Mouse (Mus musculus) stomach, embryonic 16.5 days (tissue): ENCODE results near the gene Iqcf4. TPM values are rescaled to one million over a fixed set of nuclear protein-coding genes. Genes with fewer than 3 reads are reported as not detected.

Experiments used
- ATAC-seq: fragments of 200-750 bp; cut with Nextera tagmentation; 2 replicates; pipeline ENCODE4 v1.8.0; 2017; ENCODE audit warnings: moderate number of reproducible peaks, moderate TSS enrichment; ENCODE audit not compliant: insufficient read depth, low FRiP score
- H3K27ac ChIP-seq: fragments of 300-500 bp; sonication (generic); 2 replicates; pipeline ENCODE4 v1.5.1; 2014; ENCODE audit warnings: low read length
- H3K27me3 ChIP-seq: fragments of 300-500 bp; sonication (generic); 2 replicates; pipeline ENCODE4 v1.6.1; 2014; ENCODE audit warnings: low read length, control low read depth, mixed read lengths; ENCODE audit not compliant: control insufficient read depth, insufficient read depth
- H3K36me3 ChIP-seq: fragments of 300-500 bp; sonication (generic); 2 replicates; pipeline ENCODE4 v1.6.1; 2014; ENCODE audit warnings: low read length; ENCODE audit not compliant: control insufficient read depth, insufficient read depth
- H3K4me1 ChIP-seq: fragments of 300-500 bp; sonication (generic); 2 replicates; pipeline ENCODE4 v1.6.1; 2014; ENCODE audit warnings: low read length, control low read depth, mixed read lengths; ENCODE audit not compliant: control insufficient read depth, insufficient read depth
- H3K4me2 ChIP-seq: fragments of 300-500 bp; sonication (generic); 2 replicates; pipeline ENCODE4 v1.6.1; 2014; ENCODE audit warnings: low read depth, low read length, mixed read lengths
- H3K4me3 ChIP-seq: fragments of 300-500 bp; sonication (generic); replicated peaks from 2 replicates; pipeline ENCODE4 v1.5.1; 2014; ENCODE audit warnings: mild to moderate bottlenecking, low read length
- H3K9ac ChIP-seq: fragments of 300-500 bp; sonication (generic); 2 replicates; pipeline ENCODE4 v1.6.1; 2014; ENCODE audit warnings: low read length
- H3K9me3 ChIP-seq: fragments of 300-500 bp; sonication (generic); replicated peaks from 2 replicates; pipeline ENCODE4 v1.6.1; 2016; ENCODE audit warnings: low read length, control low read depth; ENCODE audit not compliant: control insufficient read depth
- WGBS: fragments of 180-500 bp; shearing (Covaris S2); extraction: QIAGEN DNeasy Blood & Tissue Kit; methylation state at CpG from one replicate; pipeline ENCODE4 v1.1.7; 2014; 5-methylcytosine and 5-hydroxymethylcytosine counted together
- polyA plus RNA-seq: library from polyadenylated mRNA; unstranded; fragments of >200 nt; fragmentation: Nextera tagmentation; extraction: Ambion mirVana; gene quantifications from 2 replicates; pipeline ENCODE4 v1.2.1, GENCODE M21; 2015

Gene Iqcf4
- polyA plus RNA-seq, 1 experiment from 2014 or later, result not detected

DNA sequence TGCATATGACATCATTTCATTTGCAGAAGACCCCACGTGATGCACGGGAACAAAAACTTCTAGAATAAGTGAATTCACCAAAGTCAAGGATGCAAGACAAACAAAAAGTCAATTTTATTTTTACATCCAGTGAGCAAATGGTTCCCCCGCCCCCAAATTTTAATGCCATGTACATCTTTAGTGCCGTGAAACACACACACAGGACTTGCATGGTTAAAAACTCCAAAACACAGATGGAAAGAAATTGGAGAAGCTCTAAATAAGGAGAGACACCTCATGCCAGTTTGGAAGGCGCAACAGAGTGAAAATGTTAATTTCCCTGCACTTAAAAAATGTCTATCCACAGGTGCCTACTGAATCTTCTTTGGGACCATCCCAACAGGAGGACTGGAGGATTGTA, 21.4 kb upstream of the Iqcf4 start:
- WGBS, result 90% methylated on average over 5 of the region's 5 CpGs
- H3K4me3 ChIP-seq, result no peak overlapping the region
- ATAC-seq, result no peak
- H3K9me3 ChIP-seq, result no peaks in the 10 kb centered on the region
- no peaks in the 10 kb centered on the region for H3K4me1 ChIP-seq
- H3K9ac ChIP-seq, result no peak overlapping the region
- H3K27ac ChIP-seq, result no peak overlapping the region
- no peak overlapping the region for H3K4me2 ChIP-seq
- no peaks in the 10 kb centered on the region for H3K27me3 ChIP-seq
- H3K36me3 ChIP-seq, result no peaks in the 10 kb centered on the region

- H3K4me3 ChIP-seq, result no peak overlapping the region
- H3K4me1 ChIP-seq, result no peaks in the 10 kb centered on the region
- H3K27me3 ChIP-seq, result no peaks in the 10 kb centered on the region
- no peak for ATAC-seq
- H3K27ac ChIP-seq, result no peak overlapping the region
- 63% methylated on average over 1 of the region's 1 CpGs for WGBS
- no peaks in the 10 kb centered on the region for H3K36me3 ChIP-seq
- H3K9me3 ChIP-seq, result no peaks in the 10 kb centered on the region
- H3K9ac ChIP-seq, result no peak overlapping the region
- no peak overlapping the region for H3K4me2 ChIP-seq
Measured at GRCm38 (mm10) chr9:106582552-106582951, 11.8 kb upstream of the Iqcf4 start.

DNA sequence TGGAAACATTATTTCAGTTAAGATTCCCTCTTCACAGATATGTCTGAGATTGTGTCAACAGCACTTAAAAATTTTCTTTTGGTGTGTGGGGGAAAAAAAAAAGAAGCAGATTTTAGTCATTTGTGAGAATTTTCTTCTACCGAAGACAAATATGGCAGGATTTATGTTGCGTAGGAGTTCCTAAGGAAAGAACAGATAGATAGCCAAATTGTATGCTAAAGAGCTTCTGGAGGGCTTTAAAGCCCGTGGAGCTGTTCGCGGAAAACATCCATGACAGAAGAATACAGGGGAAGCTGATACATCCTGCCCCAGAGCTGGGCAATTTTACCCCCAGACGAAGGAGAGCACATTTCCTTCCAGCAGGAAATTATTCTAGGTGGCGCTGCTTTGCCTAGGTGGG, 9.2 kb upstream of the Iqcf4 start:
- no peak overlapping the region for H3K9ac ChIP-seq
- WGBS, result 70% methylated on average over 7 of the region's 7 CpGs
- H3K4me1 ChIP-seq, result no peaks in the 10 kb centered on the region
- no peaks in the 10 kb centered on the region for H3K9me3 ChIP-seq
- H3K27me3 ChIP-seq, result no peaks in the 10 kb centered on the region
- no peak overlapping the region for H3K4me3 ChIP-seq
- H3K27ac ChIP-seq, result no peak overlapping the region
- no peaks in the 10 kb centered on the region for H3K36me3 ChIP-seq
- no peak for ATAC-seq
- no peak overlapping the region for H3K4me2 ChIP-seq

DNA sequence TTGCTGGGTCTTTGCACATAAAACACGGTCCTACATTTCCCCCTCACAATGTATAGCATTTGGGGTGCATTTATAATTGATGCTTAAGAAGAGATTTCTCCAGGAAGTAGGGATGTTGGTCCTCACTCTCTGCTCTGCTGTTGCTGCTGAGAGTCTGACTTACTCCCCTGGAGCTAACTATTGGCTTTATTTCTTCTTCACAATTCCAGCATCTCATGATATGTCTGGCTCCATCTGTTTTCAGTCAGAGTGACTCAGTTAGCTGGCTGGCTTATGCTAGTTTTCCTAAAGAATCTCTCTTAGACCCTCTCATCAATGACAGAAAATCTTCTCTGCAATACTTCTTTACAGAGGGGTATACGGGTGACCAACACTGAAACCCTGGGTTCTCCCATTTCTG, 5.3 kb upstream of the Iqcf4 start:
- WGBS, result 73% methylated on average over 2 of the region's 2 CpGs
- Histone ChIP-seq H3K4me1 (no peaks in the 10 kb centered on the region), H3K27me3 (no peaks in the 10 kb centered on the region), H3K9me3 (no peaks in the 10 kb centered on the region), H3K36me3 (no peaks in the 10 kb centered on the region), H3K27ac (no peak overlapping the region), H3K9ac (no peak overlapping the region), H3K4me3 (no peak overlapping the region), H3K4me2 (no peak overlapping the region)
- ATAC-seq, result no peak

DNA sequence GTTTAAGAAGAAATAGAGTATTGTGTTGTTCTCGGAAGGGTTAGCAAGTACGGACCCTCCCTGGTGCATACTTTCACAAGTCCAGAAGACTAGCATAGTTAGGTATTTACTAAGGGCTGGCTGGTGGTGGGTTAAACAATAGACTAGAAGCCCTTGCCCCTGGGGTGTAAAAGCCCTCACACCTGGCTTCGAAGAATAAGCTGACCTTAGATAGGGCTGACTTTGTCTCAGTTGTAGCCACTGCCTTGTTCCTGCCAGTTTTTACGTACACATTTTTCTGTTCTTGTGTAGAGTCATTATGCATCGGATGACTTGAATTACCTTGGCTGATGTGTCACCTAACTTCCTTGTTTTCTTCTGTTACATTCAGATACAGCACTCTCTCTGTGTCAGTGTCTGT, 2.6 kb upstream of the Iqcf4 start:
- H3K4me2 ChIP-seq, result no peak overlapping the region
- H3K9ac ChIP-seq, result no peak overlapping the region
- H3K4me3 ChIP-seq, result no peak overlapping the region
- no peaks in the 10 kb centered on the region for H3K36me3 ChIP-seq
- no peaks in the 10 kb centered on the region for H3K9me3 ChIP-seq
- no peak for ATAC-seq
- 84% methylated on average over 5 of the region's 5 CpGs for WGBS
- H3K27ac ChIP-seq, result no peak overlapping the region
- no peaks in the 10 kb centered on the region for H3K27me3 ChIP-seq
- H3K4me1 ChIP-seq, result no peaks in the 10 kb centered on the region

GRCm38 (mm10) chr9:106572186-106572585, 1.4 kb upstream of the Iqcf4 start:
- Histone ChIP-seq H3K9ac (no peak overlapping the region), H3K4me1 (no peaks in the 10 kb centered on the region), H3K27ac (no peak overlapping the region), H3K27me3 (no peaks in the 10 kb centered on the region), H3K36me3 (no peaks in the 10 kb centered on the region), H3K4me2 (no peak overlapping the region), H3K4me3 (no peak overlapping the region), H3K9me3 (no peaks in the 10 kb centered on the region)
- ATAC-seq, result no peak
- WGBS, result 70% methylated on average over 2 of the region's 2 CpGs

DNA sequence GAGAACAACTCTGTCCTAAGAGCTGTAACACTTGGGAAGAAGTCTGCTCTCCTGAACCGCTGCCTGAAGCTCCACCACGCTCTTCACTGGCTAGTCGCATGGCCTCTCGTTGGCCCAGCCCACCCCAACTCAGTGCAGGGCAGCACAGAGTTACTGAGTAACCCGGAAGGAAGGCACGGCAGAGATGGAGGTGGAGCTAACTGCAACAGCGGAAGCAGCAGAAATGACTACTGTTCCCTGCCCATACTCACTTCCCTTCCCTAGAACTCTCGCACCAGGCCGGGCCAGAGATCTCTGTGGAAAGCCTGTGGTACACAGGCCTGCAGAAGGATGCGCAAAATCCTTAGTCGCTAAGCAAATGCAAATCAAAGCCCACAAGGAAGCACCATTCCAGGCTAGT, 4.4 kb downstream of the Iqcf4 start:
- no peaks in the 10 kb centered on the region for H3K27me3 ChIP-seq

DNA sequence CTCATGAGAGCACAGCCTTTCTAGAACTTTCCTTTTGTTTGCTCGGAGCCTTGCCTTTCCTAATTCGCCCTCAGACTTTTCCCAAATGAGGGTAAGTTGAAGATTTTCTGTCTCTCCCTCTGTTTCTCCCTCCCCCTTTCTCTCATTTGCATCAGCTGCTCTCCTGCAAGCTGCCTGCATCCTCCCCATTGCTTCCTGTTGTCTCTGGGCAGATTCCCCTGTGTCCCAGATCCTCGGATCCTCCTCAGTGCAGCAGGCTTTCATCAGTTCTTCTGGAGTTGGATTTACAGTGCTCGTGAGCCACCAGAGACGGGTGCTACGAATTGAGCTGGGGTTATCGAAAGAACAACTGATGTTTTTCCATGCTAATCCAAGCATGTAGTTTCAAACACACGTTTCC, 6.8 kb downstream of the Iqcf4 start:
- Histone ChIP-seq H3K36me3 (no peaks in the 10 kb centered on the region), H3K9ac (no peak overlapping the region), H3K4me2 (no peak overlapping the region), H3K27ac (no peak overlapping the region), H3K9me3 (no peaks in the 10 kb centered on the region), H3K4me3 (no peak overlapping the region), H3K27me3 (no peaks in the 10 kb centered on the region), H3K4me1 (no peaks in the 10 kb centered on the region)
- ATAC-seq, result no peak
- WGBS, result 75% methylated on average over 8 of the region's 8 CpGs

More for the DNA sequence above, 4.4 kb downstream of the Iqcf4 start:
- no peak for ATAC-seq
- Histone ChIP-seq H3K36me3 (no peaks in the 10 kb centered on the region), H3K4me2 (no peak overlapping the region), H3K4me1 (no peaks in the 10 kb centered on the region), H3K27ac (no peak overlapping the region), H3K9me3 (no peaks in the 10 kb centered on the region), H3K4me3 (no peak overlapping the region), H3K9ac (no peak overlapping the region)
- WGBS, result 43% methylated on average over 11 of the region's 11 CpGs

DNA sequence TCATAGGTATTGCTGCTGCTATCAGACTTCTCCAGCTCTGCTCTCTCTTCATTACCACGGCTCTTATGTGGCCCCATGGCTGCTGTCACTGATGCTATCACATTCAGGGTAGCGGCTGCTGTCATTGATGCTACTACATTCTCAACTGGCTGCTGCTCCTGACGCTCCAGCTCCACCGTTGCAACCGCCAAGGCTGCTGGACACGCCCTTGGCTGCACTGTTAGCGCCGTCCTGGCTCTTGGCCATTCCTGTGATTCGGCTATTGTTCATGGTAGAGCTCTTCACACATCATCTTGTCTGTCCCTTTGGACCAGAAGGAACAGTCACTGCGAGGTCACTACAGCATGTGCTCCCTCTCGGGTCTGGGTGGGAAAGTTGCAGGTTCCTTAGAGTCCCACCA, 8.5 kb downstream of the Iqcf4 start:
- Histone ChIP-seq H3K9me3 (no peaks in the 10 kb centered on the region), H3K9ac (no peak overlapping the region), H3K4me1 (no peaks in the 10 kb centered on the region), H3K27me3 (no peaks in the 10 kb centered on the region), H3K4me2 (no peak overlapping the region), H3K36me3 (no peaks in the 10 kb centered on the region), H3K4me3 (no peak overlapping the region), H3K27ac (no peak overlapping the region)
- 90% methylated on average over 11 of the region's 11 CpGs for WGBS
- no peak for ATAC-seq

- no peak within 1 kb of the TSS for H3K4me3 ChIP-seq
- ATAC-seq, result no peak
- WGBS, result 93% methylated on average over 5 of the region's 5 CpGs
- no peaks in the 10 kb centered on the region for H3K27me3 ChIP-seq
- no peaks in the 10 kb centered on the region for H3K4me1 ChIP-seq
- no peak within 1 kb of the TSS for H3K9ac ChIP-seq
- H3K36me3 ChIP-seq, result no peaks in the 10 kb centered on the region
- no peak within 1 kb of the TSS for H3K4me2 ChIP-seq
- no peaks in the 10 kb centered on the region for H3K9me3 ChIP-seq
- H3K27ac ChIP-seq, result no peak within 1 kb of the TSS
Measured at GRCm38 (mm10) chr9:106561531-106561930, 9.3 kb downstream of the Iqcf4 start, which contains the start of gene Iqcf3. Gene Iqcf3, minus strand, starts transcription at chr9:106561631.
